Mouse (Mus musculus): ENCODE results near the gene Zfp882. TPM values are rescaled to one million over a fixed set of nuclear protein-coding genes. Genes with fewer than 3 reads are reported as not detected.

Zfp882 gene
- polyA plus RNA-seq, 1 experiment from 2014 or later, result 1.4 TPM

DNA sequence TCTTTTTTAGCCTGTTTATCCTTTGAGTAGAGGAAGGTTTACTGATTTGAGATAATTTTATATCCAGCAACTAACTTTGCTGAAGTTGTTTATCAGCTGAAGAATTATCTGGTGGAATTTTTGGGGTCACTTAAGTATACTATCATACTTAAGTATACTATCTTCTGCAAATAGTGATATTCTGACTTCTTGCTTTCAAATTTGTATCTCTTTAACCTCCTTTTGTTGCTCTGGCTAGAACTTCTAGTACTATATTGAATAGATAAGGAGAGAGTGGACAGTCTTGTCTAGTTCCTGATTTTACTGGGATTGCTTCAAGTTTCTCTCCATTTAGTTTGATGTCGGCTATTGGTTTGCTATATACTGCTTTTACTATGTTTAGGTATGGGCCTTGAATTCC lies 1.6 kb upstream of the Zfp882 start:
- H3K4me3 ChIP-seq (ENCODE audit: low read depth, low read length), result no peak overlapping the region
- no peak overlapping the region for H3K27ac ChIP-seq (ENCODE audit: low read depth, low read length)
- no peaks in the 10 kb centered on the region for H3K27me3 ChIP-seq (replicated peaks; ENCODE audit: control insufficient read depth, insufficient read depth, low read length)
- H3K9me3 ChIP-seq (ENCODE audit: control insufficient read depth), result no peaks in the 10 kb centered on the region
- no peak for ATAC-seq
- H3K9ac ChIP-seq (ENCODE audit: low read depth, low read length), result no peak overlapping the region
- no peak for TF ChIP-seq CTCF (IDR thresholded peaks at IDR 0.05; ENCODE audit: low read depth)
- no peak overlapping the region for H3K4me2 ChIP-seq (replicated peaks; ENCODE audit: low read depth)
- no peaks in the 10 kb centered on the region for H3K4me1 ChIP-seq (replicated peaks; ENCODE audit: control insufficient read depth, insufficient read depth, low read length)
- H3K36me3 ChIP-seq (ENCODE audit: control insufficient read depth, insufficient read depth), result no peaks in the 10 kb centered on the region
- WGBS, result 95% methylated on average over 1 of the region's 1 CpGs

DNA sequence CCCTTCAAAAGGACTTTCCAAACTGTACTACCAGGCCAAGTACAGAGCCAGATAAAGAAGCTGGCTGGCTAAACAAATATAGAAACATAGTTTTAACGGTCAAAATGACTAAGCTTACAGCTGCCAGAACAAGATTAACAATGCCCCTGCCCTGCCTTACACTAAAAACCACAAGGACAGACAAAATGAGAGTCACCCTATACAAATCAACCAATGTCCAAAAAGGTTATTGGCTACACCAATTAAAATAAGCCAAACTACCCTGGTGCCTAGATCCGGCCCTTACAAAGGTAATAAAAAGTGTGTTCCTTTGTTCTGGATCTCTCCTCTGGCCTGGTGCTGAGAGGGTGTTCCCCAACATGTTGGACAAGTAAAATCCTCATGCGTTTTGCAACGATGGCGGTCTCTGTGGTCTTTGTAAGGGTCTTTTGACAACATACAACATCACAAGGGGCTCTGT lies 580 bp upstream of the Zfp882 start:
- H3K9me3 ChIP-seq (ENCODE audit: control insufficient read depth), result no peaks in the 10 kb centered on the region
- H3K4me3 ChIP-seq (ENCODE audit: low read depth, low read length), result peak overlapping the region; percentile 76
- H3K36me3 ChIP-seq (ENCODE audit: control insufficient read depth, insufficient read depth), result no peaks in the 10 kb centered on the region
- H3K9ac ChIP-seq (ENCODE audit: low read depth, low read length), result no peak overlapping the region
- no peaks in the 10 kb centered on the region for H3K27me3 ChIP-seq (replicated peaks; ENCODE audit: control insufficient read depth, insufficient read depth, low read length)
- H3K4me2 ChIP-seq (replicated peaks; ENCODE audit: low read depth), result peak overlapping the region; percentile 78
- H3K4me1 ChIP-seq (replicated peaks; ENCODE audit: control insufficient read depth, insufficient read depth, low read length), result no peaks in the 10 kb centered on the region
- TF ChIP-seq CTCF (IDR thresholded peaks at IDR 0.05; ENCODE audit: low read depth), result no peak
- 96% methylated on average over 5 of the region's 5 CpGs for WGBS
- no peak overlapping the region for H3K27ac ChIP-seq (ENCODE audit: low read depth, low read length)
- ATAC-seq, result no peak

DNA sequence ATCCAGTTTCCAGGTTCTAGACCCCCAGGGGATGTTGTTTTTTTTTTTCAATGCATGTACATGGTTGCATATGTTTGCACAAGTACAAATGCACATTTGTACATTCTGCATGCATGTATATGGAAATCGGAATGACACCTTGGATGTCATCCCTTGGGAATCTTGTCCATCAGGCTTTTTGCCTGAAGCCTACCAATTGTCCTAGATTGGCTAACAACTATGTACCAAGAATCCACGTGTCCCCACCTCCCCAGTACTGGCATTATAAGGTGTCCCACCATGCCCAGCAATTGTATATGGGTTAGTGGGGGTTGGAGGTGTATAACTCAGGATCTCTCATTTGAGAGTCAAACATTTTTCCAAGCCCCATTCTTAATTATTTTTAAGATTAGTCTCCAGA lies 3.9 kb downstream of the Zfp882 start:
- no peaks in the 10 kb centered on the region for H3K27me3 ChIP-seq (replicated peaks; ENCODE audit: control insufficient read depth, insufficient read depth, low read length)
- H3K9me3 ChIP-seq (ENCODE audit: control insufficient read depth), result no peaks in the 10 kb centered on the region
- TF ChIP-seq CTCF (IDR thresholded peaks at IDR 0.05; ENCODE audit: low read depth), result no peak
- H3K27ac ChIP-seq (ENCODE audit: low read depth, low read length), result no peak overlapping the region
- H3K4me1 ChIP-seq (replicated peaks; ENCODE audit: control insufficient read depth, insufficient read depth, low read length), result no peaks in the 10 kb centered on the region
- no peak for ATAC-seq
- peaks cover 10% of the 10 kb centered on the region; the same call in 1 of the 2 replicates for H3K36me3 ChIP-seq (ENCODE audit: control insufficient read depth, insufficient read depth)
- WGBS, result 82% methylated on average over 2 of the region's 2 CpGs
- no peak overlapping the region for H3K4me2 ChIP-seq (replicated peaks; ENCODE audit: low read depth)
- no peak overlapping the region for H3K4me3 ChIP-seq (ENCODE audit: low read depth, low read length)
- H3K9ac ChIP-seq (ENCODE audit: low read depth, low read length), result no peak overlapping the region

DNA sequence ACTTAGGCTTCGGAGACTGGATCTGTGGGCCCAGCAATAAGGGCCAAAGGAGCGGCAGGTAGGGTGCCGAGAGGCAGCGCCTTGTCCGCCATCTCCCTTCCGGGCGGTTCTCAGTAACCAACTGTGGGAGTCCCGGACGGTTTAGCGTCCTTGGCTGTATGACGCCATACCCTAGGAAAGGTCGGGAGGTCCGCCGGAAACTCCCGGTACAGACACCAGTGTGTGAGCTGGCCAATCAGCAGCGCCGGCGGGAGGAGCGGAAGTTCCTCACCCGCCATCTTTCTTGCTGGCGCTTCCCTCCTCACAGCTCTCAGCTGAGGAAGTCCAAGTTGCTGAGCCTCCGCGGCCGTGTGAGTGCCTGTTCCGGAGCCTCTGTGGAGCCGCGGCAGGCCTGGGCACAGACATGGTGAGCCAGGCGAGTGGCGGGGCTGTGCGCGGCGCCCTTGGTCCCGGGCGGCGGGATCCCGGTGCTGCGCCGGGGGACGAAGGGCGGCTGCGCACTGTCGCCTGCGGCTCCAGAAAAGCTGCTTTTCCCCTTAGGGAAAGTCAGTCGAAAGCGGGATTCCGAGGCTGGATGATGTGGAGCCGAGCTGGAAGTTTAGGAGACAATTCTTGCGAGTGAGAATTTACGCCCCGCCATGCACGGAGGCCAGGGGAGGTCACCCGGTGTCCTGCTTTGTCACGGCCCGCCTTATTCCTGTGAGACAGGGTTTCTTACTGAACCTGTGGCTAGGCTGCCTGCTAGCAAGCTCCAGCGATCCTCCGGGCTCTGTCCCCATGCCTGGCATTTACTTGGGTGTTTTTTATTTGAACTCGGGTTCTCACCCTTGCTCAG lies 14.4 kb downstream of the Zfp882 start:
- Histone ChIP-seq H3K9me3 (ENCODE audit: control insufficient read depth) (no peaks in the 10 kb centered on the region), H3K4me1 (replicated peaks; ENCODE audit: control insufficient read depth, insufficient read depth, low read length) (no peaks in the 10 kb centered on the region), H3K27me3 (replicated peaks; ENCODE audit: control insufficient read depth, insufficient read depth, low read length) (no peaks in the 10 kb centered on the region), H3K4me3 (ENCODE audit: low read depth, low read length) (peak overlapping the region; percentile 68), H3K9ac (ENCODE audit: low read depth, low read length) (peak overlapping the region; percentile 86), H3K4me2 (replicated peaks; ENCODE audit: low read depth) (peak overlapping the region; percentile 70), H3K27ac (ENCODE audit: low read depth, low read length) (peak overlapping the region; percentile 97), H3K36me3 (ENCODE audit: control insufficient read depth, insufficient read depth) (no peaks in the 10 kb centered on the region)
- peak; percentile 99 for ATAC-seq
- no peak for TF ChIP-seq CTCF (IDR thresholded peaks at IDR 0.05; ENCODE audit: low read depth)
- under 1% methylated on average over 57 of the region's 57 CpGs for WGBS

DNA sequence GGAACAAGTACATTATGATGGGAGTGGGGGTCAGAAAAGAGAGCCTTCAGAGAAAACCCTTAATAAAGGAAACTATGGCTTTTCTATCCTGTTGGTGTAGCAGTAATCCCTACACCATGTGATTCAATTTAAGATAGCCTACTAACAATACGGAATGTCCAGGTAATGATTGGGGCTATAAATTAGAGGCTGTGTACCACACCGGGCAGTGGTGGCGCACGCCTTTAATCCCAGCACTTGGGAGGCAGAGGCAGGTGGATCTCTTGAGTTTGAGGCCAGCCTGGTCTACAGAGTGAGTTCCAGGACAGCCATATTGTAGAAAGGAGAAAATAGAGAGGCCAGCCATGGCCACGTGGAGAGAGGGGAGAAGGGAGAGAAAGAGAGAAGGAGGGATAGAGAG lies 17.4 kb downstream of the Zfp882 start:
- Histone ChIP-seq H3K27me3 (replicated peaks; ENCODE audit: control insufficient read depth, insufficient read depth, low read length) (no peaks in the 10 kb centered on the region), H3K27ac (ENCODE audit: low read depth, low read length) (no peak overlapping the region; the same call in 1 of the 2 replicates), H3K9ac (ENCODE audit: low read depth, low read length) (no peak overlapping the region), H3K4me1 (replicated peaks; ENCODE audit: control insufficient read depth, insufficient read depth, low read length) (no peaks in the 10 kb centered on the region), H3K36me3 (ENCODE audit: control insufficient read depth, insufficient read depth) (peaks cover 20% of the 10 kb centered on the region), H3K4me3 (ENCODE audit: low read depth, low read length) (no peak overlapping the region), H3K4me2 (replicated peaks; ENCODE audit: low read depth) (no peak overlapping the region), H3K9me3 (ENCODE audit: control insufficient read depth) (no peaks in the 10 kb centered on the region)
- TF ChIP-seq CTCF (IDR thresholded peaks at IDR 0.05; ENCODE audit: low read depth), result no peak
- ATAC-seq, result no peak
- WGBS, result 84% methylated on average over 5 of the region's 5 CpGs

DNA sequence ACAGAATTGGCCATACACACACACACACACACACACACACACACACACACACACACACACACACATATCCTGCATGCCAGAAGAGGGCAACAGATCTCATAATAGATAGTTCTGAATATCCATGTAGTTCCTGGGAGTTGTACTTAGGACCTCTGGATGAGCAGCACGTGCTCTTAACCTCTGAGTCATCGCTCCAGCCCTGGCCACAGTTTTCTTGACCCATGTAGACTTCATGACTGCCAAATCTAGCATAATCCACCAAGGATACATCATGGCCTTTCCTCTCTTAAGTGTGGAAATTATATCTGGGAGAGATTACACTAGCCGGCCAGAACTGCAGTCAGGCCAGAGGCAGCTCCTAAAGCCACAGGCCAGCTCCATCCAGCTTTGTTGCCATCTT lies 18.1 kb downstream of the Zfp882 start:
- TF ChIP-seq CTCF (IDR thresholded peaks at IDR 0.05; ENCODE audit: low read depth), result peak; percentile 15
- H3K27me3 ChIP-seq (replicated peaks; ENCODE audit: control insufficient read depth, insufficient read depth, low read length), result no peaks in the 10 kb centered on the region
- no peak overlapping the region for H3K9ac ChIP-seq (ENCODE audit: low read depth, low read length)
- H3K4me1 ChIP-seq (replicated peaks; ENCODE audit: control insufficient read depth, insufficient read depth, low read length), result no peaks in the 10 kb centered on the region
- no peak overlapping the region for H3K4me2 ChIP-seq (replicated peaks; ENCODE audit: low read depth)
- no peak overlapping the region for H3K27ac ChIP-seq (ENCODE audit: low read depth, low read length)
- ATAC-seq, result peak; percentile 22
- WGBS, result 68% methylated on average over 3 of the region's 3 CpGs
- H3K36me3 ChIP-seq (ENCODE audit: control insufficient read depth, insufficient read depth), result peaks cover 27% of the 10 kb centered on the region
- H3K9me3 ChIP-seq (ENCODE audit: control insufficient read depth), result no peaks in the 10 kb centered on the region
- no peak overlapping the region for H3K4me3 ChIP-seq (ENCODE audit: low read depth, low read length)
